11 mouse cellular contexts compared by ENCODE assay signal in genomic region chr5:100047871-100048270, GRCm38 (mm10). TPM values are rescaled to one million over a fixed set of nuclear protein-coding genes. Genes with fewer than 3 reads are reported as not detected.
A peak's percentile ranks its signal among the peaks of the same experiment; 100 is the strongest.
DNase-seq lines count a peak whose midpoint lies in the region; ATAC-seq lines count a peak whose summit lies in the region.
"Had no signal": no experiment of that assay in that cellular context is flagged by ENCODE, and none has a peak within 500 bp of the region (broad histone marks: within the 10 kb centered on the region; RNA-seq: fewer than 3 reads in every experiment).

No protein-coding gene starts in this region.

- H3K4me2 ChIP-seq in heart, embryonic 11.5 days: no peak overlapping the region
- no peak overlapping the region for H3K4me2 ChIP-seq in neural tube, embryonic 13.5 days
- no peak overlapping the region for H3K4me2 ChIP-seq in hindbrain, embryonic 16.5 days (ENCODE audit: low read length)
- H3K4me2 ChIP-seq: embryonic facial prominence, embryonic 12.5 days; limb, embryonic 13.5 days had no signal

- no peak overlapping the region for H3K4me3 ChIP-seq in heart, embryonic 11.5 days (ENCODE audit: low read depth, low read length)
- no peak overlapping the region for H3K4me3 ChIP-seq in neural tube, embryonic 13.5 days
- no peak overlapping the region for H3K4me3 ChIP-seq in hindbrain, embryonic 16.5 days (ENCODE audit: low read length)
- H3K4me3 ChIP-seq: embryonic facial prominence, embryonic 12.5 days; limb, embryonic 13.5 days; myocyte had no signal

- H3K27me3 ChIP-seq in heart, embryonic 11.5 days (ENCODE audit: control insufficient read depth, insufficient read depth, low read length): no peaks in the 10 kb centered on the region
- H3K27me3 ChIP-seq in neural tube, embryonic 13.5 days: no peaks in the 10 kb centered on the region
- H3K27me3 ChIP-seq in hindbrain, embryonic 16.5 days (replicated peaks; ENCODE audit: control insufficient read depth, insufficient read depth, low read length): no peaks in the 10 kb centered on the region
- H3K27me3 ChIP-seq: embryonic facial prominence, embryonic 12.5 days; limb, embryonic 13.5 days had no signal

- DNase-seq in heart, postnatal 4 days: peak; percentile 44
- DNase-seq in neural tube, embryonic 10.5 days (ENCODE audit: extremely low spot score, low spot score): no peak
- peak; percentile 37 for DNase-seq in yolk sac, embryonic 10.5 days (ENCODE audit: low spot score)
- DNase-seq in natural killer cell, adult 2 months (ENCODE audit: low spot score in 2 of 2): no peak
- no peak for DNase-seq in urinary bladder, postnatal 4 days (ENCODE audit: low spot score in 2 of 2)

- H3K36me3 ChIP-seq in heart, embryonic 11.5 days (ENCODE audit: control insufficient read depth, insufficient read depth, low read length): no peaks in the 10 kb centered on the region
- H3K36me3 ChIP-seq in neural tube, embryonic 13.5 days: 0 out of 2 replicates have a peak, but pooled peaks cover 10% of the 10 kb centered on the region
- H3K36me3 ChIP-seq in hindbrain, embryonic 16.5 days (ENCODE audit: control insufficient read depth, insufficient read depth, low read length): no peaks in the 10 kb centered on the region

- WGBS in heart, embryonic 11.5 days (ENCODE audit: insufficient replicate concordance): 62% methylated on average over 7 of the region's 7 CpGs
- WGBS in neural tube, embryonic 13.5 days: 60% methylated on average over 7 of the region's 7 CpGs
- 41% methylated on average over 7 of the region's 7 CpGs for WGBS in hindbrain, embryonic 16.5 days

- no peak overlapping the region for H3K27ac ChIP-seq in heart, embryonic 11.5 days (ENCODE audit: low read depth, low read length)
- no peak overlapping the region for H3K27ac ChIP-seq in neural tube, embryonic 13.5 days (replicated peaks)
- H3K27ac ChIP-seq in hindbrain, embryonic 16.5 days (ENCODE audit: low read depth, low read length): no peak overlapping the region
- H3K27ac ChIP-seq: embryonic facial prominence, embryonic 12.5 days; limb, embryonic 13.5 days had no signal

- H3K4me1 ChIP-seq in heart, embryonic 11.5 days (ENCODE audit: control insufficient read depth, insufficient read depth, low read length): peaks cover 13% of the 10 kb centered on the region; the same call in 1 of the 2 replicates
- peaks cover 59% of the 10 kb centered on the region for H3K4me1 ChIP-seq in neural tube, embryonic 13.5 days (replicated peaks)
- peaks cover 17% of the 10 kb centered on the region for H3K4me1 ChIP-seq in hindbrain, embryonic 16.5 days (ENCODE audit: control insufficient read depth, insufficient read depth, low read depth, low read length)

- no peaks in the 10 kb centered on the region for H3K9me3 ChIP-seq in heart, embryonic 11.5 days (replicated peaks; ENCODE audit: control insufficient read depth, low read length)
- H3K9me3 ChIP-seq in neural tube, embryonic 13.5 days: no peaks in the 10 kb centered on the region
- no peaks in the 10 kb centered on the region for H3K9me3 ChIP-seq in hindbrain, embryonic 16.5 days (ENCODE audit: control insufficient read depth, low read length)
- H3K9me3 ChIP-seq: embryonic facial prominence, embryonic 12.5 days; limb, embryonic 13.5 days had no signal

- no peak overlapping the region for H3K9ac ChIP-seq in heart, embryonic 11.5 days (ENCODE audit: low read depth, low read length)
- H3K9ac ChIP-seq in neural tube, embryonic 13.5 days: no peak overlapping the region
- H3K9ac ChIP-seq in hindbrain, embryonic 16.5 days (ENCODE audit: low read depth, low read length): no peak overlapping the region
- H3K9ac ChIP-seq: embryonic facial prominence, embryonic 12.5 days; limb, embryonic 13.5 days had no signal

- ATAC-seq in heart, embryonic 11.5 days (replicated peaks; ENCODE audit: insufficient number of reproducible peaks, low FRiP score, low TSS enrichment): no peak
- 0 out of 2 replicates have a peak, but pooled peaks have one; percentile 46 for ATAC-seq in neural tube, embryonic 13.5 days (ENCODE audit: low read depth)
- ATAC-seq in hindbrain, embryonic 16.5 days: peak; percentile 63; the same call in 1 of the 2 replicates

RNA-seq across cellular contexts. Expression of gene Enoph1, which starts 8.1 kb away (rescaled TPM):
- 10 to 100 TPM; 13.8 to 14.3 TPM for total RNA-seq in heart, postnatal 4 days (2021)
- polyA plus RNA-seq in heart, embryonic 11.5 days (2014; fragmentation: Nextera tagmentation; extraction: Ambion mirVana): 28.0 and 31.2 TPM in 2 replicates
- 38.9 and 42.9 TPM in 2 replicates for polyA plus RNA-seq in neural tube, embryonic 13.5 days (2015; fragmentation: Nextera tagmentation; extraction: Ambion mirVana)
- 56.9 and 62.2 TPM in 2 replicates for polyA plus RNA-seq in hindbrain, embryonic 16.5 days (2015; fragmentation: Nextera tagmentation; extraction: Ambion mirVana)

RNA-seq across cellular contexts. Expression of gene Hnrnpdl, which starts 8.4 kb away (rescaled TPM):
- 100 to 1,000 TPM; 145 to 148 TPM for total RNA-seq in heart, postnatal 4 days (2021)
- polyA plus RNA-seq in heart, embryonic 11.5 days (2014; fragmentation: Nextera tagmentation; extraction: Ambion mirVana): 117 and 125 TPM in 2 replicates
- polyA plus RNA-seq in neural tube, embryonic 13.5 days (2015; fragmentation: Nextera tagmentation; extraction: Ambion mirVana): 211 and 214 TPM in 2 replicates
- polyA plus RNA-seq in hindbrain, embryonic 16.5 days (2015; fragmentation: Nextera tagmentation; extraction: Ambion mirVana): 158 and 173 TPM in 2 replicates

Comparison
In these comparisons a context has a peak if more than half of its experiments do, and no peak if none do; other contexts are left out.
1. DNase-seq: peak in heart, postnatal 4 days (single experiment) and yolk sac, embryonic 10.5 days (single experiment); none in neural tube, embryonic 10.5 days (single experiment), natural killer cell, adult 2 months (0 of 2) and urinary bladder, postnatal 4 days (0 of 2).